Mouse (Mus musculus) gastrocnemius, postnatal 10 days (tissue): ENCODE results near the gene Maoa. TPM values are rescaled to one million over a fixed set of nuclear protein-coding genes. Genes with fewer than 3 reads are reported as not detected.

Source experiments
- DNase-seq: peaks from one replicate; pipeline ENCODE4 v3.0.0; 2021; ENCODE audit warnings: mixed read lengths
- long read RNA-seq, 2 experiments: library from polyadenylated mRNA; stranded (forward); transcript quantifications; one replicate each; pipeline ENCODE4 v2.0.0; 2021
- total RNA-seq, 2 experiments: library from RNA; stranded (reverse); gene quantifications; 2 replicates each; pipeline ENCODE4 v1.2.3; 2021

The Maoa gene
- 1 to 10 TPM; 5.5 to 6.8 TPM for total RNA-seq
- long read RNA-seq, experiment 1, full-length matches to known transcripts: 11 of 11 reads
- long read RNA-seq, experiment 1, partial matches to known transcripts: 0 of 11 reads
- long read RNA-seq, experiment 1, other reads (novel, unspliced or antisense): 0 of 11 reads
- long read RNA-seq, experiment 2, full-length matches to known transcripts: 8 of 10 reads
- long read RNA-seq, experiment 2, partial matches to known transcripts: 1 of 10 reads
- long read RNA-seq, experiment 2, other reads (novel, unspliced or antisense): 1 of 10 reads

DNA sequence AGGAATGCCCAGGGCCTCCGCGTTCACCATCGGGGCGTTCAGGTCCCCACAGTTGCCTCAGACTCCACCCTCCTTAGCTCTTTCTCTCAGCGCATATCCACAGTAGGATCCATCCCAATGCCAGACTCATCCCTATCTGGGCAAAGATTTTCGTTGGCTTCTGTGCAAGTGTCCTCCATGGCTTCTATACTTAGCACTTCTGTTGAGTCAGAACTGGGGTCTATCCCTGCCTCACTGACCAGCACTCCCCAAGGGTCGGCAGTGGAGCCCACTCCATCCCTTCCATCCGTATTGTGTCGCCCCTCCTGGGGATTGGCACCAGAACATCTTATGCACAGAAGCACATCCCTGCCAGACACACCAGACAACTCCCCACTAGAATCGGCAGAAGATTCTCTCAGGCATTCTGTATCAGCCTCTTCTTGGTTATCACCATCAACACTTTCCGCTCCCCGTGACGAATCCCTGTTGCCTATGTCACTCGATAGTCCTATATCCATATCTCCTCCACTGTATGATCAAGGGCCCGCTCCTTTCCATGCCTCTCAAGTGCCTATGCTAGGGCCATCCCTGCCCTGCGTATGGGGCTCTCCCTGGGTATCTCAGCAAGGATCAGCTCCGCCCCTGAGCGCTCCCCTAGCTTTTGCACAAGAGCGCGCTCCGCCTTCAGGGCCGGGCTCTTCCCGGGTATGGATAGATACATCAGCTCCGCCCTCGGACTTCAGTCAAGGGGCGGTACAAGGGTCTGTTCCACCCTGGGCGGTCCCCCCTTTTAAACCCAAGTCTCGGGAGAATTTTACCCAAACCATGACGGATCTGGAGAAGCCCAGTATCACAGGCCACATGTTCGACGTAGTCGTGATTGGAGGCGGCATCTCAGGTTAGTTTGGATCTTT is at the start of gene Maoa:
Gene Maoa, plus strand, starts transcription at position 665 of the 896 bp plus-strand sequence.
- DNase-seq: peak; percentile 28

- DNase-seq: peak; percentile 85
Observed at GRCm38 (mm10) chrX:16618225-16619033, 1.1 kb upstream of the Maoa start.

DNA sequence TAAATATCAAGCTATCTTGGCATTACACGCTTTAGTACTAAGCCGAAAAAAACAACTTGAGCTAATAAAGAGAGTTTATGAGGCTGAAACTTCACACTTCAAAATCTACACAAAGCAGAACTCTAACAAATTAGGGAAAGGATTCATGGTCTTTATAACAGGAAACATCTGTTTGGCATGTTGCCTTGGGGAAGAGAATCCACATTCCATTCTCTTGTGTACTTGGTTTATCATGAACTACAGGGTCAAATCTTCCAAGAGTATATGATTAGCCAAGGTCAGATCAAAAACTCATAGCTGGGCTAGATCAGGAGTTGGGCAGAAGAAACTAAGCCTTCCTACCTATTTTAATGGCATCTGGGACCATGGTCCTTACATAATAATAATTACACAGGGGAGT is 37.0 kb downstream of the Maoa start:
- no peak for DNase-seq

DNA sequence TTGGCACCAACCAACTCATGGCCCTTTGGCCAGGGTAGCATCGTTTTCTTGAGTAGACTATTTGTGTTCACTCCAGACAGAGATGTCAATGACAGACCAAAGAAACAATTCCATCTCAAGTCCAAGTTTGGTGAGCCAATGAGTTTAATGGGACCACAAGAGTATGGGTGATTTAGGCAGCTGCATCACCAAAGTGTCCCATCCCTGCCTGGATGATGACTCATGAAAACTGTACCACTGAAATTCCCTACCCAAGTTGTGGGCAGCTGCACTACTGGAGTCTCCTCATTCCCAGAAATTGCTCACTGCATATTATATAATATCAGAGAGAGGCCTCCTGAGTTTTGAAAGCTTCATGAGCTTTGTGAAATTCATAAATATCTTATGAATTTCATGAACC is 86.6 kb downstream of the Maoa start:
- DNase-seq: no peak

- DNase-seq: no peak
Observed at GRCm38 (mm10) chrX:16714033-16714432, 94.5 kb downstream of the Maoa start.

Other genes starting within 250 kb of the Maoa start
- gene Cypt1, start 96.8 kb upstream of the Maoa start, total RNA-seq: not detected
- 1 to 10 TPM; 2.0 to 2.3 TPM for gene Maob, start 197.7 kb downstream of the Maoa start, total RNA-seq